Mouse (Mus musculus) lung, postnatal 0 days (tissue): ENCODE data around the gene Stag2. TPM values are rescaled to one million over a fixed set of nuclear protein-coding genes. Genes with fewer than 3 reads are reported as not detected.

Experiments used
- ATAC-seq: fragments of 200-750 bp; cut with Nextera tagmentation; 2 replicates; pipeline ENCODE4 v1.8.0; 2017; ENCODE audit warnings: moderate library complexity
- DNase-seq: peaks from one replicate; pipeline ENCODE4 v3.0.0-alpha.2; 2016; ENCODE audit warnings: low spot score
- H3K27ac ChIP-seq: fragments of 300-500 bp; sonication (generic); 2 replicates; pipeline ENCODE4 v1.5.1; 2014; ENCODE audit warnings: antibody characterized with exemption, mild to moderate bottlenecking, low read length, mixed read lengths
- H3K27me3 ChIP-seq: fragments of 300-500 bp; sonication (generic); replicated peaks from 2 replicates; pipeline ENCODE4 v1.6.1; 2014; ENCODE audit warnings: low read length, mixed read lengths; ENCODE audit not compliant: insufficient read depth
- H3K36me3 ChIP-seq: fragments of 300-500 bp; sonication (generic); 2 replicates; pipeline ENCODE4 v1.6.1; 2014; ENCODE audit warnings: low read length, mixed read lengths; ENCODE audit not compliant: insufficient read depth
- H3K4me1 ChIP-seq: fragments of 300-500 bp; sonication (generic); 2 replicates; pipeline ENCODE4 v1.6.1; 2014; ENCODE audit warnings: antibody characterized with exemption, low read depth, low read length, mixed read lengths; ENCODE audit not compliant: insufficient read depth
- H3K4me2 ChIP-seq: fragments of 300-500 bp; sonication (generic); replicated peaks from 2 replicates; pipeline ENCODE4 v1.6.1; 2014; ENCODE audit warnings: low read depth, mild to moderate bottlenecking, low read length, moderate library complexity, mixed read lengths
- H3K4me3 ChIP-seq: fragments of 300-500 bp; sonication (generic); 2 replicates; pipeline ENCODE4 v1.5.1; 2014; ENCODE audit warnings: low read depth, low read length
- H3K9ac ChIP-seq: fragments of 300-500 bp; sonication (generic); replicated peaks from 2 replicates; pipeline ENCODE4 v1.6.1; 2014; ENCODE audit warnings: low read depth, mild to moderate bottlenecking
- H3K9me3 ChIP-seq: fragments of 300-500 bp; sonication (generic); 2 replicates; pipeline ENCODE4 v1.6.1; 2016; ENCODE audit warnings: low read length, mixed read lengths
- CTCF ChIP-seq: IDR thresholded peaks from 2 replicates; pipeline ENCODE4 v1.5.1; 2016; ENCODE audit warnings: antibody characterized with exemption, mild to moderate bottlenecking
- EP300 ChIP-seq: IDR thresholded peaks from 2 replicates; pipeline ENCODE4 v1.6.1; 2016; ENCODE audit warnings: antibody characterized with exemption, mild to moderate bottlenecking, control low read depth
- WGBS: fragments of 180-500 bp; shearing (Covaris S2); extraction: QIAGEN DNeasy Blood & Tissue Kit; methylation state at CpG from one replicate; pipeline ENCODE4 v1.1.7; 2014; 5-methylcytosine and 5-hydroxymethylcytosine counted together
- polyA plus RNA-seq: library from polyadenylated mRNA; unstranded; fragments of >200 nt; fragmentation: Nextera tagmentation; extraction: Ambion mirVana; gene quantifications from 2 replicates; pipeline ENCODE4 v1.2.1, GENCODE M21; 2015

The Stag2 gene
- polyA plus RNA-seq, 1 experiment from 2014 or later, result 26.8 TPM

- DNase-seq (peak; percentile 41), ATAC-seq (peak; percentile 56; the same call in 1 of the 2 replicates)
- 12% methylated on average over 9 of the region's 9 CpGs for WGBS
- no peak overlapping the region for H3K27ac ChIP-seq
- no peaks in the 10 kb centered on the region for H3K9me3 ChIP-seq
- no peak for TF ChIP-seq CTCF
- no peak for TF ChIP-seq EP300
- no peak overlapping the region for H3K4me3 ChIP-seq
- H3K36me3 ChIP-seq, result no peaks in the 10 kb centered on the region
- H3K4me1 ChIP-seq, result no peaks in the 10 kb centered on the region
- H3K27me3 ChIP-seq, result no peaks in the 10 kb centered on the region
- H3K4me2 ChIP-seq, result no peak overlapping the region; the same call in 1 of the 2 replicates
- no peak overlapping the region for H3K9ac ChIP-seq
Observed at GRCm38 (mm10) chrX:42321200-42321773, 172.2 kb downstream of the Stag2 start.

DNA sequence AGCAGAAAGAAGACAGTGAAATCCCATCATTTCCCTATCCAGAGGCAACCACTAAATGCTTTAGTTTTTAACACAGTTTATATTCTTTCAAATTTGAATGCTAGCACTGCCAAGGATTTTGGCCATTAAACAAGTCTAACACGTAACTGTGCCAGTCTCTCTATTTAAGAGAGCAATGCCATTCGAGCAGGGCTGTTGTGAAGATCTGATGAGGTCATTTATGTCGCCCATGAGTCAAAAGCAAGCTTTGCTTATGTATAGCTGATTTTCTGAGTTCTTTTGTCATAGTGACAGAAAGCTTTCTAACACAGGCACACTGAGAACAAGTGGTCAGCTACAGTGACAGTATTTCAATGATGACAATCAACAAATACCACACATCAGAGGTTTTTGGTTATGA lies 175.7 kb downstream of the Stag2 start:
- Histone ChIP-seq H3K9ac (no peak overlapping the region), H3K27ac (no peak overlapping the region), H3K27me3 (no peaks in the 10 kb centered on the region), H3K4me1 (no peaks in the 10 kb centered on the region), H3K4me2 (no peak overlapping the region), H3K4me3 (no peak overlapping the region), H3K36me3 (no peaks in the 10 kb centered on the region), H3K9me3 (no peaks in the 10 kb centered on the region)
- no peak for TF ChIP-seq CTCF
- no peak for TF ChIP-seq EP300
- 51% methylated on average over 3 of the region's 3 CpGs for WGBS
- DNase-seq (no peak), ATAC-seq (no peak; the same call in 1 of the 2 replicates)

Other genes starting within 250 kb of the Stag2 start
- gene Thoc2, start 228.6 kb upstream of the Stag2 start, polyA plus RNA-seq, result 58.0 and 69.8 TPM in 2 replicates
- 15.4 and 18.7 TPM in 2 replicates for gene Xiap, start 89.6 kb upstream of the Stag2 start, polyA plus RNA-seq